Mouse (Mus musculus) layer of hippocampus, postnatal 36 days (tissue): ENCODE data around the gene Bcas1. TPM values are rescaled to one million over a fixed set of nuclear protein-coding genes. Genes with fewer than 3 reads are reported as not detected.

Source experiments
- DNase-seq, 2 experiments: peaks; one replicate each; pipeline ENCODE4 v3.0.0; 2022
- total RNA-seq, 2 experiments: library from RNA; stranded (reverse); gene quantifications; 2 replicates each; pipeline ENCODE4 v1.2.3; 2021

The Bcas1 gene
- total RNA-seq, 2 experiments from 2014 or later: 72.5 to 80.1 TPM

DNA sequence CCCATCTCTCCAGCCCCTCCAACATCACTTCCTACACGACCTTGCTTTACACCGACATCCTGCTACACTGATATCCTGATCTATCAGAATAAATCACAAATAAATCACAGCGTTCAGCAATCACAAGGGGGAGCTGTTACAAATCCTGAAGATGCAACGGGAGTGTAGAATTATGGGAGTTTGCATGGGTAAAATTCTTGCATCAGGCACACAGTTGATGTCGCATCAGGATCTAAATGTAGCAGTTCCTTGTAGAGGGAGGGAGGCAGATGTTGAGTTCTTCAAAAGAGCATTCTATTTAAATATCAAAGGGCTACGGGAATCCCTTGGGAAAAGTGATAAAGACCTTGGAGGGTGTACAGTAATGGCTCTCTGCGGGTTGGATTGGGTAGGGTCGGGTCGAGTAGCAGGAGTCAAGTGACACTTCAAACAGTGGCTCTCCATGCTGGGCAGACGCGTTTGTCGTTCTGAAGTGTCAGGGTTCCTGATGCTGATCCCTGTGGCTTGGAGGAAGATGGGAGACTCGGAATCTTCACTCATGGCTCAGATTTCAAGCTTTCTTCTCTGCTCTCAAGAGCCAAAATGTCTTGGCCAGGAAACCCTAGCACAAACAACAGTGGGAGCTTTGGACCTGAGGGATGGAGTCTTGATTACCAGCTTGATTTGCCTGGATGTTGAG lies 16.0 kb downstream of the Bcas1 start:
- DNase-seq: no peak

- DNase-seq: no peak
Measured at GRCm38 (mm10) chr2:170410677-170411489, 16.8 kb downstream of the Bcas1 start.

GRCm38 (mm10) chr2:170406438-170406837 lies 21.2 kb downstream of the Bcas1 start:
- peak; percentile 53 to 57 for DNase-seq

DNA sequence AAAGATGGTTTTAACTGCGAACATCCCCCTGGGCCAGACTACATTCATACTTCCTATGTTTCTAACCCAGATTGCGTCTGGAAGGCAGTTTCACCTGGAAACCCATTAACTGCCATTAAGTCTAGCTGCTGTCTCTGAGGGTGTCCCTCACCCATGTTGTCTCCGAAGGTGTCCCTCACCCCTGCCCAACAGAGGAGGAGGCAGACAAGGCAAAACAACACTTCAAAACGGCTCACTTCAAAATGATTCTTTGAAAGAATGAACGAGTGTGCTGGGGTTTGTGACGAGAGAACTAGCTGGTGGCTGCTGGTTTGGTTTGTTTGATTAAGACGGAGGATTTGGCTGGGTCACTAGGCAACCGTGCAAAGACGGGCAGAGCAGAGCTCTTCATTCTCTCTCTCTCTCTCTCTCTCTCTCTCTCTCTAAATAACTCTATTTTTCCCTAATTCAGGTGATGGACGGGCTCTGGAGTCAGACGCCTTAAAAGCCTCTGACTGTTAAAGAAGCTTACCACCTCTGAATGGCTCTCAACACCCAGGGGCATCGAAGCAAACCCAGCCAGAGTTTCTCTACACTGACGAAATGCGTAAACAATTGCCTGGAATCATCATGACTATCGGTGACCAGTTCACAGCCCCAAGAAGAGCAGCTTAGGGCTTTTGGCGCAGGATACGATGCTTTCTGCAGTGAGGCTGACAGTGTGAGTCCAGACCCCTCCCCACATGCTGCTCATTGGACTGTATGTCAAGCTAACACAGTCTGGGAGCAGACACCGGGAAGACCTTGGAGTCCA lies 22.7 kb downstream of the Bcas1 start:
- no peak for DNase-seq

DNA sequence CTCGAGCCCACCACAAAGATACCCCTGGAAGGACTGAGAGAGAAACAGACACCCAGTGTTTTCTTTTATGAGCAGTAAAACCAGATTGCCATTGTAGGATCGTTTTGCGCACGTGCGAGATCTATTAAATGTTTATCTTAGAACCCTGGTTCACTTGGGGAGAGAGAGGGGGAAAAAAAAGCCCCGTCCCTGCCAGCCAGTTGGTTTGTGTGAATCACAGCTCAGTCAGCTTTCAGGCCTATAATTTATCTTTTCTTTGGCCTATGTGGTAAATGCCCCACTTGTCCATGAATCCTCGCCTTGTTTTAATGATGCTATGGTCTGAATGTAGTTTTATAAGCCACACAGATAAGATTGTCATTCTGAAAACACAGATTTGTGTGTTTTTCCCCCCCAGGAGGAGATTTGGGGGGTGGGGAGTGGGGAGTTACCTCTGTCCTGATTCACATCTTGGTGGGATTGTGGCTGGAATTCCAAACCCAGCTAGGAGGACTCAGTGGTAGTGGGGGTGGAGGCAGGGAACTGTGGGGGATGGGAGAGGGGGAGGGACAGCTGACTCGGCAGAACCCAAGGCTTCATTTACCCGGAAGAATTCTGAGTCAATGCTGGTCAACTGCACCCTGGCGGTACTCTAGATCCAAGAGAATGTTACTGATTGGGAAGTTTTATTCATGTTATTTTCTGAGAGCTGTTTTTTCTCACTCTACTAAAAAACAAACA lies 23.8 kb downstream of the Bcas1 start:
- no peak for DNase-seq

GRCm38 (mm10) chr2:170401211-170401799 lies 26.3 kb downstream of the Bcas1 start:
- DNase-seq: peak; percentile 66 to 69

DNA sequence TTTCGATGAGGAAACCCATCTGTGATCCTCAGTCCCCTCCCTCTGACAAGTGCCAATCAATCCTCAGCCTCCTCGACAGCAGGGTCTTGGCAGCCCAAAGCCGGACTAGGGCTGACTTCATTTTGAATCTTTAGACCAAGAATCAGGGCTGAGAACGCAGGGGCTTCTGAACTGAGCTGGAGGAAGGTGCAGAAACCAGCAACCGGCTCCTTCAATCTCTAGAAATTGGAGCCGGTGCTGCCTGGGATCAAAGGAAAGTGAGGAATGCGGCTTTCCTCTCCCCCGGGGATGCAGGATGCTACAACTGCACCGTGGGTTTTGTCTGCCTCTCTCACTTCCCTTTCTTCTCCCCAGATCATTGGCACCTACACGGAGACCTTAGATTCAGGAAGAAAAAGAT lies 27.0 kb downstream of the Bcas1 start:
- no peak for DNase-seq

DNA sequence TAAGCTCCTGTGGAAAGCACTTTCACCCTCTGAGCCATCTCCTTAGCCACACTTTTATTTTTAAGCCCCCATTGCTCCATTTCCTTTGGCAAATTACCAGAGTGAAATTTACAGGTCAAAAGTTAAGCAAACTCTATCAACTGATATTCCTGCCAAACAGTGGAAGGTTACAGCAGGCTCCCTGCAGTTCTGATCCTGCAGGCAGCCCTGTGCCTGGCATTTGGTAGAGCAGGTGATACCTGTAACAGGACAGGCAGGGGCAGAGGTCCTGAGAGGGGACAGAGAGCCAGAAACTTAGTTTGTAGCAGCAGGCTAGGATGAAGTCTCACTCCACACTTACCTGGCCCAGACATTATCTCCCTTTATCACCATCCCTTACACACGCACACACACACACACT lies 35.7 kb downstream of the Bcas1 start:
- DNase-seq: no peak

- no peak for DNase-seq
Measured at GRCm38 (mm10) chr2:170388320-170388719, 39.3 kb downstream of the Bcas1 start.

DNA sequence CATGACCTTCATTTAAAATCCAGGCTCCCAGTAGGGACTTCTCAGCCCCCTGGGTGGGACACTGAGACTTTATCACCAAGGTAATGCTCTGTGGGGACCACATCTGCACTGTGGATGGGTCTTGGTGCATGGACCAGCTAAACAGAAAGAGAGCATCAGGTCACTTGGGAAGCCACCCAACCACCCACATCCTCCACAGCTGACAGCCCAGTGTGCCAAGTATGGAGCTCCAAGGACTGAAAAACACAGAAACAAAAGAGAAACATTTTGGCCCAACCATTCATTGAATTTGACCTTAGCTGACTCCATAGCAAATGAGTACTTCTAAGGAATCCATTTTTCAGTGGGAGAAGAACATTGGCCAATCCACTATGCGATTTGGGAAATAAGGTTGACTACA lies 42.1 kb downstream of the Bcas1 start:
- DNase-seq: no peak

- no peak for DNase-seq
Measured at GRCm38 (mm10) chr2:170384770-170385169, 42.9 kb downstream of the Bcas1 start.

DNA sequence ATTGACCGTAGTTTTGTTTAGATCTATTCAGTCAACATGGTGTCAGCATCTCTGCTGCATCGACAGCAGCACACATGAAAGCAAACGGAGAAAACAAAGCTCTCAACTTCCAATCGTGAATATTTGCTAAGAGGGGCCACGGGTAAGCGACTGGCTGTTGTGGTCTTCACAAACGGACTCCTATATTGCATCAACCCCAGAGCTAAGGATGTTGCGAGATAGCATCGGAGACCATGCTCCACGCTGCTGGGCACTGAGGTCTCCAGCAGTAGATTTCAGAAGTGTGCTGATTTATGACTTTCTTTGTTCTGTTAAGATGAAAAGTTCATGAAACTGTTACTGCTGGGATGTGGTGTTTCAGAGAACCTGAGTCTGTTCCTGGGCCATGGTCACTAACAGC lies 54.3 kb downstream of the Bcas1 start:
- no peak for DNase-seq

DNA sequence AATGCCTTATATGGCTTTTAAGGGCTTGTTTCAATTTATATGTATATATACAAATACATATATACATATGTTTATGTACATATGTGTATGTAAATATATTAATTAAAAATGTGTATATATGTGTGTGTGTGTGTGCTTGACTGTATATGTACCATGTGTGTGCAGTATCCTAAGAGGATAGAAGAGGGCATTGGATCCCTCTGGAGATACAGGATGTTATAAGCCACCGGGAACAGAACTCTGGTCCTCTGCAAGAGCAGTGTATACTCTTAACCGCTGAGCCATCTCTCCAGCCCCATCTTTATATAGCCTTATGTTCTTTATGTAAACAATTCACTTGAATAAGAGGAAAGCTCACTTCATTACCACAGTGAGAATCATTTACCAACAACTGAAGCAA lies 62.0 kb downstream of the Bcas1 start:
- DNase-seq: no peak

DNA sequence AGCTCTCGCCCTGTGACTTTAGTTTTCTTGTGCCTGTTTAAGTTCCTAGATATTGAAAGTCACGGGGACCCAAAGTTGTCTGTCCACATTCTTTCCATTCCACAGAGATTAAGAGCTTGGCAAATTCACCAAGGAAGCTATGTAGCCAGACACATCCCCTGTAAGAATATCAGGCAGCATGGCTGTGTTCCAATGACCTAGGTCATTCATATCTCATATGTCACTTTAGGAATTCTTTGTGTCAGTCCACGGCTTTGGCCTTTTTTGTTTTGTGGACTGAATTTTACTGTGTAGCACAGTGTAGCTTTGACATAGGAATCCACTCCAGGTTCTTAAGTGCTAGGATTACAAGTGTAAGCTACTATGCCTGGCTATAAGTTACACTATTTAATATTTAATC lies 62.4 kb downstream of the Bcas1 start:
- no peak for DNase-seq

GRCm38 (mm10) chr2:170356667-170357374 lies 70.8 kb downstream of the Bcas1 start:
- no peak for DNase-seq

DNA sequence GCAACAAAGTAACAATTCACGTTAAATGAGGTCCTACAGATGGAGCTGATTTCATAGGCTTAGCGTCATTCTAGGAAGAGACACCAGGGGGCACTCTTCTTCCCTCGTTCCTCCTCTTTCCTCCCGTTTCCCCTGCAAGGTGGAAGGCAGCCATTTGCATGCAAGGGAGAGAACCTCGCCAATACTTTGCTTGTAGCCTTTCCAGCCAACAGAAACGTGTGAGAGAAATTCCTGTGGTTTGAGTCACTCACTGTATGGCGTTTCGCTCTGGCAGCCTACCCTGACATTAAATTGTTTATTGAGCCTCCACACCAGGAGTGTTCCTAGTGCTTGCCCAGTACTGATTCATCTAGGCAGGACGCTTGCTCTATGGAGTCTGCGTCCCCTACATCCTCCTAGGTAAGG lies 72.7 kb downstream of the Bcas1 start:
- peak; percentile 60 to 78 for DNase-seq

- no peak for DNase-seq
Measured at GRCm38 (mm10) chr2:170352273-170352672, 75.4 kb downstream of the Bcas1 start.

- no peak for DNase-seq
Measured at GRCm38 (mm10) chr2:170351847-170352246, 75.8 kb downstream of the Bcas1 start.

- no peak for DNase-seq
Measured at GRCm38 (mm10) chr2:170349784-170350183, 77.9 kb downstream of the Bcas1 start.

DNA sequence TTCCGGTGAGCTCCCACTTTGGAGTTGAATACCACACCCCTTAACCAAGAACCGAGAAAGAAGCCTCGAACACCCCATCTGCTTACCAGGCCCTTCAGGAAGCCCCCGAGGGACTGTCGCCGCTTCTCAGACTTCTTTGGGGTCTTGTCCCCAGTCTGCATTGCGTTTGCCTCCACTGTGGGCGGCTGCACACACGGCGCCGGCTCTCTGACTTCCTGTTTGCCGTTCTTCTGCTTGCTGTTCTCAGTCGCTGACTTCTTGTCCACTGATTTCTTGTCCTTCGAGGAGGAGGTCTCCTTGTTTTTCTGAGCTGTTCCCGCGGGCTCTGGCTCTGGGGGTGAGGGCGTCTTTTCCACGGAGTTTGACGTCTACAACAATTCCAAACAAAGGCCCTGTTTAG lies 78.5 kb downstream of the Bcas1 start:
- no peak for DNase-seq

DNA sequence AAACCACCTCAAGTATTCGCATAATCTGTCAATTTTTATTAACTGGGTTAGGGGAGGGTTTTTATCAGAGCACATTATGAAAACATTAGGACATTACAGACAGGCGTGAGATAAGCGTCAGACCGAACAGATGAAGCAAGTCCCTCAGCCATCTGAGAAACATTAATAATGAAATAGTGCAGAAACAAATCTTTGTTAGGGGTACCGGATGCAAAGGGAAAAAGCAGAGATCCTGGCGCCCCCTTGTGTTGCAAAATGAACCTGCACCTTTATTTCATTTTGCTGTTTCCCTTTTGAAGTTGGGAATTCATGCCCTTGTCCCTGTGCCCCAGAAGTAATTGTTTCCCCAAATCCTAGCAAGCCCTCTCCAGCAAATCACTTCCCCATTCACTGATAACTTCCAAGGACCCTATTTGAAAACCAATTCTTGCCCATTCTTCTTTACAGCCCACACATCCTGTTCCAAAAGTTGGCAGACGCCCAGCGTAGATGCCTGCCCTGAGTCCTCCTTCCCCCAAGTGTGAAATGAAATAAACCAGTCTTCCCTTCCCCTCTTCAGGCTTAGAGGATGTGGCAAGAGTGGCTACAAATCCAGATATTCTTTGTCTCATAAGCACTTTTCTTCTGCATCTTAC lies 80.4 kb downstream of the Bcas1 start:
- peak in 1 of 2 experiments; percentile 56 for DNase-seq
